Mouse (Mus musculus) stomach, embryonic 14.5 days (tissue): ENCODE data around the gene Thsd4. TPM values are rescaled to one million over a fixed set of nuclear protein-coding genes. Genes with fewer than 3 reads are reported as not detected.

Source experiments
- ATAC-seq: fragments of 200-750 bp; cut with Nextera tagmentation; 2 replicates; pipeline ENCODE4 v1.8.0; 2017; ENCODE audit warnings: low read depth, moderate TSS enrichment; ENCODE audit not compliant: insufficient number of reproducible peaks, insufficient read depth, low FRiP score
- H3K27ac ChIP-seq: fragments of 300-500 bp; sonication (generic); 2 replicates; pipeline ENCODE4 v1.5.1; 2014; ENCODE audit warnings: mild to moderate bottlenecking, low read length, moderate library complexity, mixed read lengths
- H3K27me3 ChIP-seq: fragments of 300-500 bp; sonication (generic); 2 replicates; pipeline ENCODE4 v1.6.1; 2014; ENCODE audit warnings: low read length, control low read depth, mixed read lengths; ENCODE audit not compliant: control insufficient read depth, insufficient read depth
- H3K36me3 ChIP-seq: fragments of 300-500 bp; sonication (generic); 2 replicates; pipeline ENCODE4 v1.6.1; 2014; ENCODE audit warnings: mild to moderate bottlenecking, control low read depth, low read length, moderate library complexity, mixed read lengths; ENCODE audit not compliant: control insufficient read depth, insufficient read depth
- H3K4me1 ChIP-seq: fragments of 300-500 bp; sonication (generic); 2 replicates; pipeline ENCODE4 v1.6.1; 2014; ENCODE audit warnings: low read length, control low read depth, mixed read lengths; ENCODE audit not compliant: control insufficient read depth, insufficient read depth
- H3K4me2 ChIP-seq: fragments of 300-500 bp; sonication (generic); replicated peaks from 2 replicates; pipeline ENCODE4 v1.6.1; 2014; ENCODE audit warnings: low read depth, low read length, control low read depth
- H3K4me3 ChIP-seq: fragments of 300-500 bp; sonication (generic); 2 replicates; pipeline ENCODE4 v1.5.1; 2014; ENCODE audit warnings: low read depth, low read length, control low read depth
- H3K9ac ChIP-seq: fragments of 300-500 bp; sonication (generic); replicated peaks from 2 replicates; pipeline ENCODE4 v1.6.1; 2014; ENCODE audit warnings: low read depth, mild to moderate bottlenecking, control low read depth, low read length, moderate library complexity, mixed read lengths
- H3K9me3 ChIP-seq: fragments of 300-500 bp; sonication (generic); 2 replicates; pipeline ENCODE4 v1.6.1; 2016; ENCODE audit warnings: low read depth, low read length, control low read depth; ENCODE audit not compliant: control insufficient read depth
- WGBS: fragments of 180-500 bp; shearing (Covaris S2); extraction: QIAGEN DNeasy Blood & Tissue Kit; methylation state at CpG from one replicate; pipeline ENCODE4 v1.1.7; 2014; 5-methylcytosine and 5-hydroxymethylcytosine counted together
- polyA plus RNA-seq: library from polyadenylated mRNA; unstranded; fragments of >200 nt; fragmentation: Nextera tagmentation; extraction: Ambion mirVana; gene quantifications from 2 replicates; pipeline ENCODE4 v1.2.1, GENCODE M21; 2014

Thsd4 gene
- polyA plus RNA-seq, 1 experiment from 2014 or later: 27.2 TPM

GRCm38 (mm10) chr9:60010285-60010684 is 511.6 kb downstream of the Thsd4 start:
- ATAC-seq: no peak
- no peaks in the 10 kb centered on the region for H3K4me1 ChIP-seq
- H3K4me2 ChIP-seq: no peak overlapping the region
- no peak overlapping the region for H3K9ac ChIP-seq
- no peaks in the 10 kb centered on the region for H3K9me3 ChIP-seq
- WGBS: 70% methylated on average over 1 of the region's 1 CpGs
- no peak overlapping the region for H3K4me3 ChIP-seq
- H3K27ac ChIP-seq: no peak overlapping the region
- H3K36me3 ChIP-seq: no peaks in the 10 kb centered on the region
- H3K27me3 ChIP-seq: no peaks in the 10 kb centered on the region

- H3K9ac ChIP-seq: no peak overlapping the region
- no peak overlapping the region for H3K4me3 ChIP-seq
- H3K4me1 ChIP-seq: no peaks in the 10 kb centered on the region
- 44% methylated on average over 7 of the region's 7 CpGs for WGBS
- no peak overlapping the region for H3K4me2 ChIP-seq
- H3K36me3 ChIP-seq: no peaks in the 10 kb centered on the region
- no peaks in the 10 kb centered on the region for H3K27me3 ChIP-seq
- ATAC-seq: no peak
- H3K9me3 ChIP-seq: no peaks in the 10 kb centered on the region
- no peak overlapping the region for H3K27ac ChIP-seq
Measured at GRCm38 (mm10) chr9:60008936-60009335, 512.9 kb downstream of the Thsd4 start.

GRCm38 (mm10) chr9:60002323-60002722 is 519.5 kb downstream of the Thsd4 start:
- no peak for ATAC-seq
- Histone ChIP-seq H3K9ac (no peak overlapping the region), H3K27me3 (no peaks in the 10 kb centered on the region), H3K27ac (no peak overlapping the region), H3K36me3 (no peaks in the 10 kb centered on the region), H3K4me2 (no peak overlapping the region), H3K4me3 (no peak overlapping the region), H3K4me1 (no peaks in the 10 kb centered on the region), H3K9me3 (no peaks in the 10 kb centered on the region)
- WGBS: 89% methylated on average over 8 of the region's 8 CpGs

- no peaks in the 10 kb centered on the region for H3K27me3 ChIP-seq
- no peaks in the 10 kb centered on the region; the same call in 1 of the 2 replicates for H3K36me3 ChIP-seq
- no peak overlapping the region for H3K4me3 ChIP-seq
- no peak for ATAC-seq
- no peak overlapping the region for H3K27ac ChIP-seq
- no peaks in the 10 kb centered on the region for H3K4me1 ChIP-seq
- no peak overlapping the region for H3K9ac ChIP-seq
- whole genome bisulfite sequencing: 78% methylated on average over 3 of the region's 3 CpGs
- no peaks in the 10 kb centered on the region for H3K9me3 ChIP-seq
- no peak overlapping the region for H3K4me2 ChIP-seq
Measured at GRCm38 (mm10) chr9:60001444-60001843, 520.4 kb downstream of the Thsd4 start.

- H3K9me3 ChIP-seq: no peaks in the 10 kb centered on the region
- ATAC-seq: no peak
- no peaks in the 10 kb centered on the region for H3K4me1 ChIP-seq
- H3K9ac ChIP-seq: no peak overlapping the region
- H3K27ac ChIP-seq: no peak overlapping the region
- WGBS: 89% methylated on average over 4 of the region's 4 CpGs
- H3K27me3 ChIP-seq: no peaks in the 10 kb centered on the region
- no peak overlapping the region for H3K4me3 ChIP-seq
- no peak overlapping the region for H3K4me2 ChIP-seq
- H3K36me3 ChIP-seq: no peaks in the 10 kb centered on the region; the same call in 1 of the 2 replicates
Measured at GRCm38 (mm10) chr9:59997725-59998124, 524.1 kb downstream of the Thsd4 start.

- H3K4me3 ChIP-seq: no peak overlapping the region
Measured at GRCm38 (mm10) chr9:59991407-59991806, 530.4 kb downstream of the Thsd4 start.

GRCm38 (mm10) chr9:59989864-59990263 is 532.0 kb downstream of the Thsd4 start:
- Histone ChIP-seq H3K27me3 (no peaks in the 10 kb centered on the region), H3K27ac (no peak overlapping the region), H3K4me3 (no peak overlapping the region), H3K9ac (no peak overlapping the region), H3K9me3 (no peaks in the 10 kb centered on the region), H3K4me1 (no peaks in the 10 kb centered on the region), H3K36me3 (no peaks in the 10 kb centered on the region), H3K4me2 (no peak overlapping the region)
- ATAC-seq: no peak
- 5% methylated on average over 1 of the region's 1 CpGs for WGBS

More at GRCm38 (mm10) chr9:59991407-59991806, 530.4 kb downstream of the Thsd4 start:
- no peak overlapping the region for H3K4me2 ChIP-seq
- no peaks in the 10 kb centered on the region; the same call in 1 of the 2 replicates for H3K36me3 ChIP-seq
- no peaks in the 10 kb centered on the region for H3K4me1 ChIP-seq
- no peak overlapping the region for H3K9ac ChIP-seq
- ATAC-seq: no peak
- 75% methylated on average over 5 of the region's 5 CpGs for WGBS
- no peak overlapping the region for H3K27ac ChIP-seq
- H3K27me3 ChIP-seq: no peaks in the 10 kb centered on the region
- no peaks in the 10 kb centered on the region for H3K9me3 ChIP-seq

- no peaks in the 10 kb centered on the region for H3K9me3 ChIP-seq
Measured at GRCm38 (mm10) chr9:59985900-59986572, 535.8 kb downstream of the Thsd4 start.

GRCm38 (mm10) chr9:59981116-59981515 is 540.7 kb downstream of the Thsd4 start:
- Histone ChIP-seq H3K27me3 (no peaks in the 10 kb centered on the region), H3K4me3 (no peak overlapping the region), H3K4me2 (no peak overlapping the region), H3K9ac (no peak overlapping the region), H3K4me1 (no peaks in the 10 kb centered on the region), H3K27ac (no peak overlapping the region), H3K36me3 (no peaks in the 10 kb centered on the region; the same call in 1 of the 2 replicates), H3K9me3 (no peaks in the 10 kb centered on the region)
- no peak for ATAC-seq
- 54% methylated on average over 2 of the region's 2 CpGs for WGBS

More at GRCm38 (mm10) chr9:59985900-59986572, 535.8 kb downstream of the Thsd4 start:
- 76% methylated on average over 3 of the region's 3 CpGs for whole genome bisulfite sequencing
- Histone ChIP-seq H3K27ac (no peak overlapping the region), H3K36me3 (no peaks in the 10 kb centered on the region), H3K4me1 (no peaks in the 10 kb centered on the region), H3K4me3 (no peak overlapping the region), H3K4me2 (no peak overlapping the region), H3K9ac (no peak overlapping the region), H3K27me3 (no peaks in the 10 kb centered on the region)
- ATAC-seq: no peak
